Mouse (Mus musculus) heart, embryonic 14.5 days (tissue): ENCODE results near the gene Hoxc5. TPM values are rescaled to one million over a fixed set of nuclear protein-coding genes. Genes with fewer than 3 reads are reported as not detected.
A peak's percentile ranks its signal among the peaks of the same experiment; 100 is the strongest.

Experiments
- ATAC-seq: fragments of 200-750 bp; cut with Nextera tagmentation; 2 replicates; pipeline ENCODE4 v1.8.0; 2017; ENCODE audit warnings: low read depth, moderate TSS enrichment; ENCODE audit not compliant: insufficient number of reproducible peaks, insufficient read depth, low FRiP score
- H3K27ac ChIP-seq, 2 experiments: fragments of 200-500 bp in 1 of 2; fragments of 300-500 bp in 1 of 2; sonication (generic) in 1 of 2; replicated peaks in 1 of 2; 2 replicates each; pipeline ENCODE4 v1.5.1; 2012 to 2014; ENCODE audit warnings: low read depth in 2 of 2, low read length in 2 of 2, control low read depth in 1 of 2, mild to moderate bottlenecking in 1 of 2, mixed read lengths in 1 of 2; ENCODE audit not compliant: control insufficient read depth in 1 of 2, insufficient read depth in 1 of 2
- H3K27me3 ChIP-seq: fragments of 300-500 bp; sonication (generic); 2 replicates; pipeline ENCODE4 v1.6.1; 2014; ENCODE audit warnings: mild to moderate bottlenecking, low read length, control low read depth; ENCODE audit not compliant: control insufficient read depth, insufficient read depth
- H3K36me3 ChIP-seq: fragments of 300-500 bp; sonication (generic); 2 replicates; pipeline ENCODE4 v1.6.1; 2014; ENCODE audit warnings: mild to moderate bottlenecking, control low read depth, low read length, mixed read lengths; ENCODE audit not compliant: control insufficient read depth, insufficient read depth
- H3K4me1 ChIP-seq, 2 experiments: fragments of 200-500 bp in 1 of 2; fragments of 300-500 bp in 1 of 2; sonication (generic) in 1 of 2; 2 replicates each; pipeline ENCODE4 v1.6.1; 2012 to 2014; ENCODE audit warnings: low read length in 2 of 2, control low read depth in 1 of 2, mixed read lengths in 1 of 2; ENCODE audit not compliant: control insufficient read depth in 2 of 2, insufficient read depth in 2 of 2
- H3K4me2 ChIP-seq: fragments of 300-500 bp; sonication (generic); 2 replicates; pipeline ENCODE4 v1.6.1; 2014; ENCODE audit warnings: mild to moderate bottlenecking, low read length
- H3K4me3 ChIP-seq, 2 experiments: fragments of 200-500 bp in 1 of 2; fragments of 300-500 bp in 1 of 2; sonication (generic) in 1 of 2; 2 replicates each; pipeline ENCODE4 v1.5.1; 2012 to 2014; ENCODE audit warnings: low read length in 2 of 2, mild to moderate bottlenecking in 2 of 2, control low read depth in 1 of 2, low read depth in 1 of 2, moderate library complexity in 1 of 2; ENCODE audit not compliant: control insufficient read depth in 1 of 2, insufficient read depth in 1 of 2
- H3K9ac ChIP-seq: fragments of 300-500 bp; sonication (generic); 2 replicates; pipeline ENCODE4 v1.6.1; 2014; ENCODE audit warnings: mild to moderate bottlenecking, low read length
- H3K9me3 ChIP-seq: fragments of 300-500 bp; sonication (generic); 2 replicates; pipeline ENCODE4 v1.6.1; 2016; ENCODE audit warnings: low read length, control low read depth; ENCODE audit not compliant: control insufficient read depth
- WGBS: fragments of 180-500 bp; shearing (Covaris S2); extraction: QIAGEN DNeasy Blood & Tissue Kit; methylation state at CpG from one replicate; pipeline ENCODE4 v1.1.7; 2014; 5-methylcytosine and 5-hydroxymethylcytosine counted together
- polyA plus RNA-seq: library from polyadenylated mRNA; unstranded; fragments of >200 nt; fragmentation: Nextera tagmentation; extraction: Ambion mirVana; gene quantifications from 2 replicates; pipeline ENCODE4 v1.2.1, GENCODE M21; 2014

Gene Hoxc5
- 0.07 TPM in 1 of 2 replicates, not detected in the other for polyA plus RNA-seq

DNA sequence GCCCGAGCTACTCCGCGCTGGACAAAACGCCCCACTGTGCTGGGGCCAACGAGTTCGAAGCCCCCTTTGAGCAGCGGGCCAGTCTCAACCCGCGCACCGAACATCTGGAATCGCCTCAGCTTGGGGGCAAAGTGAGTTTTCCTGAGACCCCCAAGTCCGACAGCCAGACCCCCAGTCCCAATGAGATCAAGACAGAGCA is at the start of gene Hoxc5:
TSS of gene Hoxc5 (plus strand) at position 132 of the 199 bp plus-strand sequence.
- Histone ChIP-seq H3K4me2 (peak within 1 kb of the TSS; percentile 44), H3K9me3 (no peaks in the 10 kb centered on the region), H3K27me3 (peaks cover 99% of the 10 kb centered on the region), H3K27ac (no peak within 1 kb of the TSS), H3K36me3 (no peaks in the 10 kb centered on the region), H3K4me1 (no peaks in the 10 kb centered on the region; a peak in 1 of 4 replicates), H3K9ac (no peak within 1 kb of the TSS), H3K4me3 (peak within 1 kb of the TSS in 1 of 2 experiments; percentile 16; a peak in 1 of 4 replicates)
- WGBS, result 5% methylated on average over 12 of the region's 12 CpGs
- no peak for ATAC-seq

DNA sequence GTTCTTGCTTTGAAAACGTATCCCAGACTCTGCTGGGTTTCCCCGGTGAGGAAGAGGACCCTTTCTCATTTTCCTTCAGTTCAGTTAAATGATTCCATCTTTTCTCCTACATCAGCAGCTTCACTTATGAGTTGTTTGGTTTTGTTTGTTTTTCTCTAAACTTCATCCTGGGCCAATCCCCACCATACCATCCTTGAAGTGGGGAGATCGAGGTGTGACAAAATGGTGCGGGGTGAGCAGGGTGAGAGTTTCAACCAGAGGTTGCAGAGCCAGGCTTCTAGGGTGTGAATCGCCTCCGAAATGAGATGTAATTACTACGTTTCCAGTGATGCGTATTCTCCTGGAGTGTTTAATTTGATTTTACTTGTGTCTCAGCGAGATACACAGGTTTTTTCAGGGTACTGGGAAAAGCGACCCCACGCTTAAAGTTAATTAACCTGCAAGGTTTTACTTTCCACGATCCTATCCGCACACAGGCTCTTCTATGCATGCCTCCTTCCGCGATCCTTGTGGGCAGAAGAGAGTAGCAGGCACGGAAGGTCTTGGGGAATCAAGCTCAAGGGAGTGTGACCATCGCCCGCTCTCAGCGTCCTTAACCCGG is 49.2 kb upstream of the Hoxc5 start:
- no peak overlapping the region for H3K27ac ChIP-seq
- H3K27me3 ChIP-seq, result peaks cover 99% of the 10 kb centered on the region
- H3K36me3 ChIP-seq, result no peaks in the 10 kb centered on the region
- no peak overlapping the region for H3K9ac ChIP-seq
- no peak for ATAC-seq
- H3K4me1 ChIP-seq, result peaks cover 3 to 7% of the 10 kb centered on the region in 2 experiments; a peak in 2 of 4 replicates
- no peak overlapping the region for H3K4me2 ChIP-seq
- 1% methylated on average over 20 of the region's 20 CpGs for WGBS
- H3K9me3 ChIP-seq, result no peaks in the 10 kb centered on the region
- no peak overlapping the region for H3K4me3 ChIP-seq

DNA sequence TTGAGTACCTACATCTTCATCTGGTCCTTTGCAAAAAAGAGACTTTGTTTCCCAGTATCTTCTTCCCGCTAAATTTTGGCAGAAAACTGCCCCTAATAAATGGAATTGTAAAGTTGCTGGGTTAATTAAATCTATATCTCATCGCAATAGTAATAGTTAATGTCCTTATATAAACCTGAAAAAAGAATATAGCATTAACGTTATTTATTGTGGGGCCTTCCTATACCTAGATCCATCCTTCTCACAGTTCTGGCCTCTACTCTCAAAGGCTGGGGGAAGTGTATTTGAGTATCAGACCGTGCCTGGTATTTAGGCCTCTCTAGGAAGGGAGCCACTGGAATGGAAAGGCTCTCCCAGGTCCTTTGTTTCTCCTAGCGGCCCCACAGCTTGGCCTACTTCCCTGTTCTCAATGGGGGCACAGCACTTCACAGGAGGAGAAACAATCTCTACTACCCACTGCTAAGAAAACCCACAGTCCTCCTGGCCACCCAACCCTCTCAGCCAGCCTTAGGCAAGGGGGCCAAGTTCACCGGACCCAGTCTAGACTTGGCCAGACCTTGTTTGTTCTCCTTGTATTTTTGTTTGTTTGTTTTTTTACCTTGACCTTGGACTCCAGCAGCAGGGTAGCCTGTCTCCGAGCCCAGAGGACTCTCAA is 48.5 kb upstream of the Hoxc5 start:
- peaks cover 99% of the 10 kb centered on the region for H3K27me3 ChIP-seq
- H3K4me2 ChIP-seq, result no peak overlapping the region
- WGBS, result 2% methylated on average over 7 of the region's 7 CpGs
- H3K27ac ChIP-seq, result no peak overlapping the region
- H3K9ac ChIP-seq, result no peak overlapping the region
- no peaks in the 10 kb centered on the region for H3K9me3 ChIP-seq
- ATAC-seq, result no peak
- peaks cover 3 to 7% of the 10 kb centered on the region in 2 experiments; a peak in 2 of 4 replicates for H3K4me1 ChIP-seq
- H3K4me3 ChIP-seq, result no peak overlapping the region
- no peaks in the 10 kb centered on the region for H3K36me3 ChIP-seq

DNA sequence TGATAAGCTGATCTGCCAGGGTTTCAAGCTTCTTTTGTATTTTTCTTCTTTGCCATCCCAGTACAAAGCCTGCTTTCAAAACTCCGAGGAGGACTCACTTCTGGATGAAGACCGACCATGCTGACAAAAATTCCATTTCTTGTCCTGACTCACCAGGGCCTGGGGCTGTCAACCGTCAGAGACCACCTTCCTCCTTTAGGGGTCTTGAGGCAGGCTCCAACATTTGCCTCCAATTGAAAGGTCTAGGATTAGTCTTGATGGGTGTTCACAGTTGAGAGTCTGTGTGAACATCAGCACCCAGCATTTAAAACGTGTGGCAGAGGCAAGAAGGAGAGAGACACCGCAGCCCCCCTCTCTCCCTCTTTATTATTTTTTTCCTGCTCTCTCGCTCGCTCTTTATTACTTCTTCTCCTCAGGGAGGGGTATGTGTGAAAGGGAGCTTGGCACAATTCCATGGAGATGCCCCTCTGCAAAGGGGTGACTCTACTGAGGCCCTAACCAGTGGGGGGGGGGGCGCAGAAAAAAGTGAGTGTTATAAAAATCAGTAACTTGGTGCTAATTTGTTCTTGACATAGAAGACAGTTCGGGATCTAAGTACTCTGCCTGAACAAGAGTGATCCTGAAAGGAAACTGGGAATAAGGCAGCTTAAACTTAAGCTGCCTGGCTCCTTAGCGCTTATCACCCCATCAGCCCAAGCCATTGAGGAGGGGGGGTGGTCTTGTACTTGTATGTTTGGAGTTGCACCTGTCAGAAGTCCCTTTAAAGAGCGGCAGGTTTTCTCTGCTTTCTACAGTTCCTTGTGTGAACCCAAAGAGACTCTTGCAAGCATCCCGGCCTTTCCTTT is 47.7 kb upstream of the Hoxc5 start:
- Histone ChIP-seq H3K4me3 (no peak overlapping the region), H3K36me3 (no peaks in the 10 kb centered on the region), H3K27me3 (peaks cover 99% of the 10 kb centered on the region), H3K4me1 (peaks cover 3 to 7% of the 10 kb centered on the region in 2 experiments; a peak in 2 of 4 replicates), H3K27ac (no peak overlapping the region), H3K4me2 (no peak overlapping the region), H3K9ac (no peak overlapping the region), H3K9me3 (no peaks in the 10 kb centered on the region)
- WGBS, result 7% methylated on average over 12 of the region's 12 CpGs
- no peak for ATAC-seq

DNA sequence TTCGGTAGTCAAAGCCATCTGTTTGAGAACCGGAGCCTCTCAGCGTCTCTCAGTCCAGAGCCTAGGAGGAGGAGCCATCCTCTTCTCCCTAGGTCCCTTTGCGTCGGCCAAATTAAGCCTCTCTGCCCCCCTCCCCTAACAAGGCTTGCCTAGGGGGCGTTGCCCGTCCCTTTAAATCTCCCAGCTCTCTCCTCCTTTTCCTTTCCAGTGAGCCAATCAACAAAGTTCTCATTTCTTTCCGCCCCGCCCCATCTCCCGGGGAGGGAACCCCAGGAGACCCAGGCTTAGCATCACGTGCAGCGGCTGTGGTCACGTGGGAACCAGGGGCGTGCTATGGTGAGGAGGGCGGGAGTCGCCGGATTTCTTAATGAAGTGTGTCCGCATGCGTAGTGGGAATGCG is 46.6 kb upstream of the Hoxc5 start:
- Histone ChIP-seq H3K27me3 (peaks cover 100% of the 10 kb centered on the region), H3K9me3 (no peaks in the 10 kb centered on the region), H3K27ac (no peak overlapping the region), H3K4me3 (peak overlapping the region in 1 of 2 experiments; percentile 24; a peak in 2 of 4 replicates), H3K4me2 (peak overlapping the region; percentile 52), H3K36me3 (no peaks in the 10 kb centered on the region), H3K4me1 (peaks cover 3 to 7% of the 10 kb centered on the region in 2 experiments; a peak in 2 of 4 replicates), H3K9ac (no peak overlapping the region)
- under 1% methylated on average over 20 of the region's 20 CpGs for WGBS
- ATAC-seq, result no peak

DNA sequence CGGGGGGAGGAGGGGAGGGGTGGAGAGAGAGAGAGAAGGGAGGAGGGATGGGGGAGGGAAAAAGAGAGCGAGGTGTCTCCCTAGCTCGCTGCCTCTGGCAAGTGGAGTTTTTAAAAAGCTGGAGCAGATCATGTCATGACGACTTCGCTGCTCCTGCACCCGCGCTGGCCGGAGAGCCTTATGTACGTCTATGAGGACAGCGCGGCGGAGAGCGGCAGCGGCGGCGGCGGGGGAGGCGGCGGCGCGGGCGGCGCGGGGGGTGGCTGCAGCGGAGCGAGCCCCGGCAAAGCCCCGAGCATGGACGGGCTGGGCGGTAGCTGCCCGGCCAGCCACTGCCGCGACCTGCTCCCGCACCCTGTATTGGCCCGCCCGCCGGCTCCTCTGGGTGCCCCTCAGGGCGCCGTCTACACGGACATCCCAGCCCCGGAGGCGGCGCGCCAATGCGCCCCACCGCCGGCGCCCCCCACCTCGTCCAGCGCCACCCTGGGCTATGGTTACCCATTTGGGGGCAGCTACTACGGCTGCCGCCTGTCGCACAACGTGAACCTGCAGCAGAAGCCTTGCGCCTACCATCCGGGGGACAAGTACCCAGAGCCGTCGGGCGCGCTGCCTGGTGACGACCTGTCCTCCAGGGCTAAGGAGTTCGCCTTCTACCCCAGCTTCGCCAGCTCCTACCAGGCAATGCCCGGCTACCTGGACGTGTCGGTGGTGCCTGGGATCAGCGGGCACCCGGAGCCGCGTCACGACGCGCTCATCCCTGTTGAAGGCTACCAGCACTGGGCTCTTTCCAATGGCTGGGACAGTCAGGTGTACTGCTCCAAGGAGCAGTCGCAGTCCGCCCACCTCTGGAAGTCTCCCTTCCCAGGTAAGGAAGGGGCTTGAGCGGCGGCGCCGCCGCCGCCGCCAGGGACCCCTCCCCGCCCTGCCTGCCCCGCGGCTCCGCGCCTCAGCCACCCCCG is 45.9 kb upstream of the Hoxc5 start, which contains the start of gene Hoxc13:
TSS of gene Hoxc13 (plus strand) at position 51 of the 959 bp plus-strand sequence.
- H3K4me3 ChIP-seq, result peak within 1 kb of the TSS in 1 of 2 experiments; percentile 24; a peak in 2 of 4 replicates
- under 1% methylated on average over 75 of the region's 88 CpGs for WGBS
- H3K4me2 ChIP-seq, result peak within 1 kb of the TSS; percentile 52
- no peak for ATAC-seq
- no peak within 1 kb of the TSS for H3K27ac ChIP-seq
- no peaks in the 10 kb centered on the region for H3K36me3 ChIP-seq
- no peak within 1 kb of the TSS for H3K9ac ChIP-seq
- H3K4me1 ChIP-seq, result peaks cover 3 to 7% of the 10 kb centered on the region in 2 experiments; a peak in 2 of 4 replicates
- no peaks in the 10 kb centered on the region for H3K9me3 ChIP-seq
- H3K27me3 ChIP-seq, result peaks cover 100% of the 10 kb centered on the region

DNA sequence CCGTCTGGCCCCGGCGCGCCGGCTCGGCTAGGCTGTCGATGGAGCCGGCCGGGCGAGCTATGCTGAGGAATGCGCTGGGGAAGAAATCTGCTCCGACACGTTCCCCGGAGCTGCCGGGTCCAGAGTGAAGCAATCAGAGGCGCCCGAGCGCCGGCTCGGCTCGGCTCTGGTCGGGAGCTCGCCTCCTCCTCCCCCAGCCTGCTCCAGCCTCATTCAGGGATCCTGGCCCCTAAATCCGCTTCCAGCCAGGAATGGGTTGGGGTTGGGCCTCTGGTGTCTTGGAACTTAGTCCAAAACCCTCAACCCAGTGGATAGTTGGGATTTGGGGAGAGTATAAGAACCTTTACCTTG is 45.3 kb upstream of the Hoxc5 start:
- Histone ChIP-seq H3K4me3 (peak overlapping the region in 1 of 2 experiments; percentile 24; a peak in 1 of 4 replicates), H3K4me2 (no peak overlapping the region), H3K27ac (no peak overlapping the region), H3K4me1 (peaks cover 3 to 7% of the 10 kb centered on the region in 2 experiments; a peak in 2 of 4 replicates), H3K9ac (no peak overlapping the region), H3K9me3 (no peaks in the 10 kb centered on the region), H3K36me3 (no peaks in the 10 kb centered on the region), H3K27me3 (peaks cover 100% of the 10 kb centered on the region)
- under 1% methylated on average over 24 of the region's 24 CpGs for WGBS
- ATAC-seq, result no peak
